Mouse (Mus musculus): ENCODE data around the gene Oaz1.

- no peak for TF ChIP-seq CTCF (IDR thresholded peaks at IDR 0.05; ENCODE audit: control insufficient read depth, insufficient read depth, insufficient read length)
- TF ChIP-seq MYOG (IDR thresholded peaks at IDR 0.05; ENCODE audit: control insufficient read depth, extremely low read depth, insufficient read length) = no peak
- no peak for TF ChIP-seq MAX (IDR thresholded peaks at IDR 0.05)
- no peak for TF ChIP-seq USF1 (IDR thresholded peaks at IDR 0.05; ENCODE audit: low read depth)
- TF ChIP-seq MYOD1 (IDR thresholded peaks at IDR 0.05; ENCODE audit: control insufficient read depth, insufficient read length, low read depth) = no peak
- no peak for TF ChIP-seq CEBPB (IDR thresholded peaks at IDR 0.05; ENCODE audit: low read depth)
Observed at GRCm38 (mm10) chr10:80842334-80842733, 15.9 kb downstream of the Oaz1 start.
